Mouse (Mus musculus) spleen, adult 2 months (tissue): Measurements from ENCODE around the gene Chd5.

Experiments
- CTCF ChIP-seq: fragments of 200-500 bp; IDR thresholded peaks from 2 replicates; pipeline ENCODE4 v1.5.1; 2011; ENCODE audit warnings: mild to moderate bottlenecking, inconsistent platforms; ENCODE audit not compliant: insufficient read depth, insufficient read length, insufficient replicate concordance; ENCODE audit errors: extremely low read depth
- POLR2A ChIP-seq: fragments of 200-500 bp; IDR thresholded peaks from 2 replicates; pipeline ENCODE4 v1.6.1; 2011; ENCODE audit warnings: low read depth, low read length, inconsistent platforms

- no peak for TF ChIP-seq CTCF
- no peak for TF ChIP-seq POLR2A
These were observed 25.2 kb upstream of the Chd5 start for GRCm38 (mm10) chr4:152313211-152313632.
